Mouse (Mus musculus) layer of hippocampus, postnatal 10 days (tissue): ENCODE results near the gene Ptprz1. TPM values are rescaled to one million over a fixed set of nuclear protein-coding genes. Genes with fewer than 3 reads are reported as not detected.

Experiments used
- DNase-seq, 2 experiments: peaks; one replicate each; pipeline ENCODE4 v3.0.0; 2021; ENCODE audit warnings: low spot score in 2 of 2
- long read RNA-seq: library from polyadenylated mRNA; stranded (forward); transcript quantifications from one replicate; pipeline ENCODE4 v2.0.0, GENCODE M21; 2023
- total RNA-seq, 2 experiments: library from RNA; stranded (reverse); gene quantifications; 2 replicates each; pipeline ENCODE4 v1.2.3; 2021

Gene Ptprz1
- total RNA-seq: 100 to 1,000 TPM; 337 to 351 TPM
- long read RNA-seq, full-length matches to known transcripts: 7 of 46 reads
- long read RNA-seq, partial matches to known transcripts: 11 of 46 reads
- long read RNA-seq, other reads (novel, unspliced or antisense): 28 of 46 reads

DNA sequence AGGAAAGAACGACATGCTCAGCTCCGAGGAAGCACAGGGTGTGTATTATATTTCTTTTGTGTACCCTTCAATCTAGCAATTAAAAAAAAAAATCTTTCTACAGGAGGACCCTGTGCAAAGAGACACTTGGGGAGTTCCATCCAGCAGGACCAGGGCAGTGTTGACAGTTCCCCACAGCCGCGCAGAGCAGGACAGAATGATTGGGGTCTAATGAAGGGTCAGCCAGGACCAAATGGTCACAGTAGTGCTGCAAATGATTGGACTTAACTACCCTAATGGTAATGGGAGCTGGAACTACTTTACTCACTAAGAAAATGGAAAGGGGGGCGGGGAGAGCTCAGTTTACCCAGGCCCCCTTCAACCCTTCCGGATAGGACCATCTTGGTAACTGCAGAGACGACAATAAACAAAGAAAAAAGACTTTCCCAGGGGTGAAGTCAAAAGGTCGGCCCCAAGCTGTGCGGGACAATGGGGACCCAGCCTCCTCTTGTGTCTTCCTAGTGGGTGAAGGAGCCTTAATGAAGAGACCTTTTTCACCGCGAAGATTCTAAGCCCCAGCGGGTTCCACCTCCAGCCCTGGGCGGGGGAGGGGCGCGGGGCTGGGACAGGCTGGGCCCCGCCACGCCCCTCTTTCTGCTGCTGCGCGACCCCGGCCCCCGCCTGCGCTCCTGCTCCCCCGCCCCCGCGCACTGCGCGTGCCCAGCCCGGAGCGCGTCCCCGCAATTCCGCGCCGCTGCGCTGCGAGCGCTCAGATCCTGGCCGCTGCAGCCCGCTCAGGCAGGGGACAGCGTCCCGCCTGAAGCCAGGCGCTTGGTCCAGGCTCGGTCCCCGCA is at the start of gene Ptprz1:
Gene Ptprz1 (plus strand): TSS at position 722 of the 833 bp plus-strand sequence.
- DNase-seq: peak; percentile 74 to 88

GRCm38 (mm10) chr6:22833637-22834036 is 41.7 kb upstream of the Ptprz1 start:
- DNase-seq: peak; percentile 49 to 64

GRCm38 (mm10) chr6:22834100-22834970 is 41.0 kb upstream of the Ptprz1 start:
- DNase-seq: peak; percentile 37 to 64

DNA sequence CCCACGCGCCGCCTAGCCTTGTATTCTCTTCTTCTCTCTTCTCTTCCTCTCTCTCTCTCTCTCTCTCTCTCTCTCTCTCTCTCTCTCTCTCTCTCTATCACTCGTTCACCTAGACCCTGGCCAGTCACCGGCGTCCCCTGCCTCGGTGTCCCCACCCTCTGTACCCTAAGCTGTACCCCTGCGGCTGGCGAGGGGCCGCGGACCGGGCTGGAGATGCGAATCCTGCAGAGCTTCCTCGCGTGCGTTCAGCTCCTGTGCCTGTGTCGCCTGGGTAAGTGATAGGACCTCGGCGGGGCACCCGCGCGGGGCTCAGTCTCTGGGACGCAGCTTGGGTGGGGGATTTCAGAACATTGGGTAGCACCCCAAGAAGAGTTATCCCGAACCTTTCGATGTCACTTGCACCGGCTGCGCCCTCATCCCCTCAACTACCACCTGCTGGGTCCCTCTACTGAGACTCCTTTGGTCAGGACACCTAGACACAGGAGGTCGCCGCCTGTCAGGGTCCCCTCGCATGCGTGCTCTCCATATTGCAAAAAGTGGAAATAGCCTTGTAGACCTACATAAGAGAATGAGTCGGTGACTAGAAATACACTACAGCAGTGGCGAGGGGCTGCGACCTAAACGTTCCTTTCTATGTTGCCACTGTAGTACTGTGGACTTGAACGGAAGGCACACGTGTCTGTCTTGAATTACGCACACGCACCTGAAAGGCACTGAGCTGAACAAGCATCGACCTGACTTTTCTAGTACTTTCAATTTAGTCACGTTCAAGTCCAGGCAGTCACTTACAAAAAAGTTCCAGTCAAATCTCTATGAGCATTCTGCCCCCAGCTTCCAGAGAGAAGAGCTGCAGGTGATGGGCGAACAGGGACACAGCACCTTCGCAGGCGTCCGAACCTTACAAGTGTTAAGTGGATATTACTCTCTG is 576 bp downstream of the Ptprz1 start:
- peak; percentile 54 to 58 for DNase-seq

DNA sequence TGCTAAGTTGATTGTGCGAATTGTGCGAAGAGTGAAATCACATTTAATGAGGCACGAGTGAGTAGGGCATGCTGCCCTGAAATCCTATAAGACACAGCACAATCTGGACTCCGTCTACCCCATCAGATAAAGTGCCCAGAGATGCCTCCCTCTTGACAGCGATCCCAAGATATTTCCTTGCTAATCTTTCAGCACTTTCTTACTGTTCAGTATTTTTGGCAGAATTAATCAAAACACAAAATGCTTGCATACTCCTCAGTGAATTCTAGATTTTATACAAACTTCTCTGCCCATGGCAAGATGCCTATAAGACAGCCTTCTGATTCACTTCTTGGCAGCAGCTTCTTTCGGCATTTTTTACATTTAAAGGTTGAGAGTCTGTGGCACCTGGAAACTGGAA is 12.7 kb downstream of the Ptprz1 start:
- DNase-seq: no peak

GRCm38 (mm10) chr6:22889333-22889732 is 14.0 kb downstream of the Ptprz1 start:
- DNase-seq: no peak

- no peak for DNase-seq
These were observed 26.7 kb downstream of the Ptprz1 start for GRCm38 (mm10) chr6:22901983-22902382.

DNA sequence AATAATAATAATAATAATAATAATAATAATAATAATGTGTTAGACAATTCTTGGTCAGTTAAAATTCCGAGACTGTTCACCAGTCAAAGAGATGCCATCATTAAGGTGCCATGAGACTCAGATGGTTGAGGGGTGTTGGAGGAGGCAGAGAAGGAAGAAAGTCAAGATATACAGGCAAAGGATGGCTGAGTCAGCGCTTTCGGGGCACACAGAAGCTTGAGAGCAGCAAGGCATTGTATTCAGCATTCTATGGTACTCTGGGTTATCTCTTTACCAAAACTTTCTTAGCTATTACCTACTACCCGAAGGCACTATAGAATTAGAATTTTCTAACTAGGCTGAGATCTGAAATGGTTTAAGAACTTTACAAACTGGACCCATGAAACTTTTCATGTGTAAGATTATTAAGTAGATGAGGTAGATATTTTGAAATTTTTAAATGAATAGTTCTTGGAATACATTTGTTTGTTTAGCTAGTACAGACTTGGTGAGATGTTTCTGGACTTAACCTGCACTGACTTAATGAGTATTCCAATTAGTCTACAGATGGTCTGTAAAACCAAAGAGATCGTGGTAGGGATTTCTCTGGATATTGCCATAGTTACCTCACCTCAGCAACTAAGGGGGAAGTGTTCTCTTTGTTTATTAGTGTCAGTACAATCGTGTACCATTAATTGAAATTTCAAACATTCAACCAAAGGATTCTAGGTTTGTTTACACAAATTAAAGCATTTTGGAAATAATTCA is 33.4 kb downstream of the Ptprz1 start:
- DNase-seq: no peak

GRCm38 (mm10) chr6:22909257-22909907 is 34.1 kb downstream of the Ptprz1 start:
- DNase-seq: peak in 1 of 2 experiments; percentile 35

GRCm38 (mm10) chr6:22909908-22910260 is 34.6 kb downstream of the Ptprz1 start:
- DNase-seq: no peak

GRCm38 (mm10) chr6:22922880-22923279 is 47.6 kb downstream of the Ptprz1 start:
- DNase-seq: no peak

DNA sequence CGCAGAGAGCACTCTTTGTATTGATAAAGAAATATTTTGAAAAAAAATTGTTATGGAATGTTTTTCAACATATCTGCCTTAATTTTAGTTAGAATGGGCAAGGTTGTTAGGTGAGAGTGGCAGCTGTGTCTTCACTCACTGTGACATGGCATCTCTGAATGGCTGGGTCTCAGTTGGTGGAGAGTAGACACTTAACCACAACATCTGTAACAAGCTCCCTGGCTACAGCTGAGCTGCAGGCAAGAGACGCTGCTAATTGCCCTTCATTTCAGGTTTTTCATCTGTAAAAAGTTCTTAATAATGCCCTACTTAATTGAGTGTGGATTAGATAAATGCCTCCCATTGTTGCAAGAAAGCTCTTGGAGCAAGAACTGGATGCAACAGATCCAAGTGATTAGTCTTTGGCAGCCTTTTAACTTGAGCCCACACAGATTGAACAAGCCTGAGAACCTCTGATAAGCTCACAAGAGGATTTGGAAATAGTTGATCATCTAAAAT is 57.5 kb downstream of the Ptprz1 start:
- DNase-seq: no peak

GRCm38 (mm10) chr6:22937126-22937525 is 61.8 kb downstream of the Ptprz1 start:
- no peak for DNase-seq

DNA sequence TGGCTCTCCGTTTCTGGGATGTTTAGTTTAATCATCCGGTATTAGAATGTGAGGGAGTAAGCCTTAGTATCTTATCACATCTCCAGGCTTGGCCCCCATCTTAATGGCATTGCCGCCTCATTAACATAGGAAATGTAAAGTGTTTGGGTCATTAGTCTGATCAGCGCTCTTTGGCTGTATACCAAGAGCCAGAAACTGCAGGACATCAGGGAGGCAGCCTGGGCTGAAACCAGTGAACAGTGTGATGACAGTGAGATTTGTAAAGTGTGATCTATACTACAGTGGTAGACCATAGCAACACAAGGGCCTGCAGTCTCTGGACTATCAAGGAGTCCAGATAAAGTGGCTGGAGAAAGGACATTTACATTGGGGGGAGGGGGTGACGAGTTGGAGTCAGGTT is 62.2 kb downstream of the Ptprz1 start:
- DNase-seq: no peak

DNA sequence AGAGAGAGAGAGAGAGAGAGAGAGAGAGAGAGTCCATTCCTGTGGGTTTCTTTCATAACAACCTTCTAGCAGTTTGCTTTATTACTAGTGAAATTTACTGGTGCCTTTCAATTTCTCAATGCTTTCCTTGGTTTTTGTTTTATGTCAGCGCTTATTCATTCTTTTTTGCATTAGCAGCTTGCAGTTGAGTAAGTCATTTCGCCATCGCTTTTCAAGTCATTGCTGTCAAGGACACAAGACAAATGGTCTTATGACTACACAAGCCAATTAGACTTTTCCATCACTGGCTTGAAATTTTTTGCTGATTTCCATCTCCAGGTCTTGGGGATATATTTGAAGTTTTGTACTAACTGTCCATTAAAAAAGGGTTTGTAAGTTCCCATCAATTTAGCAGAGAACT is 68.9 kb downstream of the Ptprz1 start:
- DNase-seq: no peak

- no peak for DNase-seq
These were observed 88.1 kb downstream of the Ptprz1 start for GRCm38 (mm10) chr6:22963374-22963773.

DNA sequence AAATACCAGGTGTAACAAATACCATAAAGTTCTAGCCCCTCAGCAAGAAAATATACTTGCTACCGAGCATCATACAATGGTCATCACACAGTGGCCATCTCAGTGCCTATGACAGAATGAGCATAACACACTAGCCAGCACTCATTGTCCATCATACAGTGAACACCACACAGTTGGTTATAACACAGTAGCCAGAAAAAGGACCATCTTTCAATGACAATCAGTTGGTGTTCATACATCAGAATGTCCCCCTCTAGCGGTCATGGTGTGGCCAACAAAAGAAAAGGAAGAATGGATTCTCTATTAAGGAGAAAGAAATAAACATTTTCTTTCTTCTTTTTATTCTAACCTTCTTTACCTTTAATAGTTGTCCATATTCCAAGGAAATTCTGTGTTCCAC is 92.8 kb downstream of the Ptprz1 start:
- no peak for DNase-seq

- no peak for DNase-seq
These were observed 108.6 kb downstream of the Ptprz1 start for GRCm38 (mm10) chr6:22983769-22984519.
